Mouse (Mus musculus) liver, embryonic 14.5 days (tissue): ENCODE data around the gene Gpi1.

Experiments used
- CTCF ChIP-seq: IDR thresholded peaks from 2 replicates; pipeline ENCODE4 v1.5.1; 2016; ENCODE audit warnings: antibody characterized with exemption, low read depth, control low read depth
- EP300 ChIP-seq: IDR thresholded peaks from 2 replicates; pipeline ENCODE4 v1.6.1; 2016; ENCODE audit warnings: antibody characterized with exemption, low read depth

DNA sequence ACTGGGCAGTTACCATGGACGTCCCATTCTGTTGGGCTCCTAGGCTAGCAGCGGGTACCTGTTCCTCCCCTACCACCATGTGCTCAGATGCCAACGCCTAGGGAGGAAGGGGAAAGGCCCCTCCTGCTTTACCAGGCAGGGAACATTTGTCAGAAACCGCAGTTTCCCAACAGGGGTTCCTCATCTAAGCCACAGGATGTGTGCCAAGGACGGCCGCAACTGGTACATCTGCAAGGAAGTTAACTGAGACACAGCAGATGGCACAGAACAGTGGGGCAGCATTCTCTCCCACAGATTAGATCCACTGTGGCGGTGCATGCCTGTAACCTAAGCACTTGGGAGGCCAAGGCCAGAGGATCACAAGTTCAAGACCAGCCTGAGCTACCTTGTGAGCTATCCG, 15.5 kb downstream of the Gpi1 start:
- TF ChIP-seq EP300 (no peak), CTCF (no peak)
